Mouse (Mus musculus) hindbrain, embryonic 12.5 days (tissue): Measurements from ENCODE around the gene Bend3. TPM values are rescaled to one million over a fixed set of nuclear protein-coding genes. Genes with fewer than 3 reads are reported as not detected.

Source experiments
- ATAC-seq: fragments of 200-750 bp; cut with Nextera tagmentation; 2 replicates; pipeline ENCODE4 v1.8.0; 2017; ENCODE audit warnings: moderate TSS enrichment; ENCODE audit not compliant: low FRiP score
- H3K27ac ChIP-seq: fragments of 300-500 bp; sonication (generic); 2 replicates; pipeline ENCODE4 v1.5.1; 2016; ENCODE audit warnings: mild to moderate bottlenecking
- H3K27me3 ChIP-seq: fragments of 300-500 bp; sonication (generic); 2 replicates; pipeline ENCODE4 v1.6.1; 2016; ENCODE audit warnings: mild to moderate bottlenecking
- H3K36me3 ChIP-seq: fragments of 300-500 bp; sonication (generic); 2 replicates; pipeline ENCODE4 v1.6.1; 2016; ENCODE audit warnings: mild to moderate bottlenecking
- H3K4me1 ChIP-seq: fragments of 300-500 bp; sonication (generic); 2 replicates; pipeline ENCODE4 v1.6.1; 2016
- H3K4me2 ChIP-seq: fragments of 300-500 bp; sonication (generic); replicated peaks from 2 replicates; pipeline ENCODE4 v1.6.1; 2016; ENCODE audit warnings: mild to moderate bottlenecking
- H3K4me3 ChIP-seq: fragments of 300-500 bp; sonication (generic); 2 replicates; pipeline ENCODE4 v1.5.1; 2016; ENCODE audit warnings: mild to moderate bottlenecking
- H3K9ac ChIP-seq: fragments of 300-500 bp; sonication (generic); 2 replicates; pipeline ENCODE4 v1.6.1; 2016; ENCODE audit warnings: mild to moderate bottlenecking, moderate library complexity
- H3K9me3 ChIP-seq: fragments of 300-500 bp; sonication (generic); replicated peaks from 2 replicates; pipeline ENCODE4 v1.6.1; 2016; ENCODE audit warnings: mild to moderate bottlenecking
- WGBS: fragments of 180-500 bp; shearing (Covaris S2); methylation state at CpG from one replicate; pipeline ENCODE4 v1.1.7; 2016; 5-methylcytosine and 5-hydroxymethylcytosine counted together
- polyA plus RNA-seq: library from polyadenylated mRNA; unstranded; fragments of >200 nt; fragmentation: Nextera tagmentation; extraction: Ambion mirVana; gene quantifications from 2 replicates; pipeline ENCODE4 v1.2.1, GENCODE M21; 2016

Bend3 gene
- polyA plus RNA-seq, 1 experiment from 2014 or later, result 6.7 TPM

GRCm38 (mm10) chr10:43454671-43455070, 24.0 kb upstream of the Bend3 start:
- Histone ChIP-seq H3K4me2 (no peak overlapping the region), H3K9me3 (peaks cover 8% of the 10 kb centered on the region; the same call in 1 of the 2 replicates), H3K36me3 (no peaks in the 10 kb centered on the region), H3K27ac (no peak overlapping the region), H3K4me3 (no peak overlapping the region), H3K4me1 (peaks cover 12% of the 10 kb centered on the region), H3K9ac (no peak overlapping the region), H3K27me3 (no peaks in the 10 kb centered on the region)
- ATAC-seq, result no peak
- 89% methylated on average over 3 of the region's 3 CpGs for WGBS

- Histone ChIP-seq H3K4me1 (no peaks in the 10 kb centered on the region), H3K36me3 (no peaks in the 10 kb centered on the region), H3K9ac (no peak overlapping the region), H3K27ac (no peak overlapping the region), H3K4me2 (no peak overlapping the region), H3K9me3 (no peaks in the 10 kb centered on the region), H3K27me3 (no peaks in the 10 kb centered on the region), H3K4me3 (no peak overlapping the region)
- no peak for ATAC-seq
- WGBS, result 90% methylated on average over 5 of the region's 5 CpGs
Measured at GRCm38 (mm10) chr10:43462821-43463220, 15.8 kb upstream of the Bend3 start.

GRCm38 (mm10) chr10:43463227-43463626, 15.4 kb upstream of the Bend3 start:
- Histone ChIP-seq H3K9me3 (no peaks in the 10 kb centered on the region), H3K36me3 (no peaks in the 10 kb centered on the region), H3K27me3 (no peaks in the 10 kb centered on the region), H3K4me1 (no peaks in the 10 kb centered on the region), H3K9ac (no peak overlapping the region), H3K27ac (no peak overlapping the region), H3K4me2 (no peak overlapping the region), H3K4me3 (no peak overlapping the region)
- ATAC-seq, result no peak
- WGBS, result 55% methylated on average over 3 of the region's 3 CpGs

GRCm38 (mm10) chr10:43466223-43466622, 12.4 kb upstream of the Bend3 start:
- H3K4me2 ChIP-seq, result no peak overlapping the region
- no peaks in the 10 kb centered on the region for H3K27me3 ChIP-seq
- 95% methylated on average over 2 of the region's 2 CpGs for WGBS
- no peak for ATAC-seq
- H3K4me3 ChIP-seq, result no peak overlapping the region
- H3K36me3 ChIP-seq, result no peaks in the 10 kb centered on the region
- no peak overlapping the region for H3K9ac ChIP-seq
- no peak overlapping the region for H3K27ac ChIP-seq
- H3K9me3 ChIP-seq, result no peaks in the 10 kb centered on the region
- no peaks in the 10 kb centered on the region for H3K4me1 ChIP-seq

- H3K27ac ChIP-seq, result no peak overlapping the region
- no peak overlapping the region for H3K9ac ChIP-seq
- H3K4me1 ChIP-seq, result no peaks in the 10 kb centered on the region
- no peaks in the 10 kb centered on the region for H3K36me3 ChIP-seq
- H3K4me2 ChIP-seq, result 0 out of 2 replicates have a peak overlapping the region, but pooled peaks have one; percentile 23
- ATAC-seq, result no peak
- no peaks in the 10 kb centered on the region for H3K27me3 ChIP-seq
- 40% methylated on average over 13 of the region's 13 CpGs for WGBS
- no peak overlapping the region for H3K4me3 ChIP-seq
- H3K9me3 ChIP-seq, result no peaks in the 10 kb centered on the region
Measured at GRCm38 (mm10) chr10:43467659-43468058, 11.0 kb upstream of the Bend3 start.

- 98% methylated on average over 6 of the region's 6 CpGs for WGBS
Measured at GRCm38 (mm10) chr10:43468293-43468692, 10.3 kb upstream of the Bend3 start.

GRCm38 (mm10) chr10:43475376-43475775, 3.3 kb upstream of the Bend3 start:
- H3K36me3 ChIP-seq, result no peaks in the 10 kb centered on the region
- H3K9me3 ChIP-seq, result no peaks in the 10 kb centered on the region
- H3K4me3 ChIP-seq, result no peak overlapping the region
- no peak overlapping the region for H3K27ac ChIP-seq
- peaks cover 14% of the 10 kb centered on the region for H3K4me1 ChIP-seq
- no peaks in the 10 kb centered on the region for H3K27me3 ChIP-seq
- H3K9ac ChIP-seq, result no peak overlapping the region
- 58% methylated on average over 4 of the region's 4 CpGs for WGBS
- ATAC-seq, result no peak
- H3K4me2 ChIP-seq, result no peak overlapping the region

More at GRCm38 (mm10) chr10:43468293-43468692, 10.3 kb upstream of the Bend3 start:
- no peak overlapping the region for H3K4me2 ChIP-seq
- H3K36me3 ChIP-seq, result no peaks in the 10 kb centered on the region
- H3K27me3 ChIP-seq, result no peaks in the 10 kb centered on the region
- ATAC-seq, result no peak
- H3K9ac ChIP-seq, result no peak overlapping the region
- no peak overlapping the region for H3K27ac ChIP-seq
- H3K4me1 ChIP-seq, result no peaks in the 10 kb centered on the region
- no peaks in the 10 kb centered on the region for H3K9me3 ChIP-seq
- no peak overlapping the region for H3K4me3 ChIP-seq

GRCm38 (mm10) chr10:43477459-43477858, 1.2 kb upstream of the Bend3 start:
- Histone ChIP-seq H3K36me3 (no peaks in the 10 kb centered on the region), H3K4me3 (peak overlapping the region; percentile 73), H3K27me3 (no peaks in the 10 kb centered on the region), H3K4me1 (peaks cover 34% of the 10 kb centered on the region), H3K27ac (peak overlapping the region; percentile 99), H3K9ac (peak overlapping the region; percentile 95), H3K9me3 (no peaks in the 10 kb centered on the region), H3K4me2 (peak overlapping the region; percentile 82)
- WGBS, result 3% methylated on average over 9 of the region's 9 CpGs
- ATAC-seq, result no peak

GRCm38 (mm10) chr10:43477865-43478681, 558 bp upstream of the Bend3 start:
- peak; percentile 60 for ATAC-seq
- Histone ChIP-seq H3K27ac (peak overlapping the region; percentile 99), H3K4me3 (peak overlapping the region; percentile 73), H3K9me3 (no peaks in the 10 kb centered on the region), H3K9ac (peak overlapping the region; percentile 95), H3K36me3 (no peaks in the 10 kb centered on the region), H3K27me3 (no peaks in the 10 kb centered on the region), H3K4me1 (peaks cover 38% of the 10 kb centered on the region), H3K4me2 (peak overlapping the region; percentile 82)
- WGBS, result under 1% methylated on average over 42 of the region's 42 CpGs

GRCm38 (mm10) chr10:43479436-43480157, 966 bp downstream of the Bend3 start:
- peak overlapping the region; percentile 73 for H3K4me3 ChIP-seq
- under 1% methylated on average over 74 of the region's 103 CpGs for WGBS
- H3K27me3 ChIP-seq, result no peaks in the 10 kb centered on the region
- no peaks in the 10 kb centered on the region for H3K9me3 ChIP-seq
- H3K36me3 ChIP-seq, result no peaks in the 10 kb centered on the region
- peak overlapping the region; percentile 99 for H3K27ac ChIP-seq
- H3K4me1 ChIP-seq, result peaks cover 45% of the 10 kb centered on the region
- ATAC-seq, result peak; percentile 79
- H3K4me2 ChIP-seq, result peak overlapping the region; percentile 82
- peak overlapping the region; percentile 95 for H3K9ac ChIP-seq

- H3K36me3 ChIP-seq, result no peaks in the 10 kb centered on the region
- H3K9me3 ChIP-seq, result no peaks in the 10 kb centered on the region
- peak overlapping the region; percentile 95 for H3K9ac ChIP-seq
- WGBS, result 5% methylated on average over 13 of the region's 13 CpGs
- peak overlapping the region; percentile 73 for H3K4me3 ChIP-seq
- ATAC-seq, result no peak
- peak overlapping the region; percentile 82 for H3K4me2 ChIP-seq
- peaks cover 45% of the 10 kb centered on the region for H3K4me1 ChIP-seq
- peak overlapping the region; percentile 99; the same call in 1 of the 2 replicates for H3K27ac ChIP-seq
- no peaks in the 10 kb centered on the region for H3K27me3 ChIP-seq
Measured at GRCm38 (mm10) chr10:43480227-43480849, 1.7 kb downstream of the Bend3 start.

- 40% methylated on average over 4 of the region's 4 CpGs for WGBS
- H3K4me2 ChIP-seq, result peak overlapping the region; percentile 82
- H3K36me3 ChIP-seq, result no peaks in the 10 kb centered on the region
- peaks cover 45% of the 10 kb centered on the region for H3K4me1 ChIP-seq
- no peak overlapping the region for H3K27ac ChIP-seq
- no peaks in the 10 kb centered on the region for H3K9me3 ChIP-seq
- no peak overlapping the region for H3K4me3 ChIP-seq
- no peaks in the 10 kb centered on the region for H3K27me3 ChIP-seq
- no peak for ATAC-seq
- H3K9ac ChIP-seq, result no peak overlapping the region
Measured at GRCm38 (mm10) chr10:43481179-43481578, 2.5 kb downstream of the Bend3 start.
